Mouse (Mus musculus): ENCODE measurements around the gene Dnal1. TPM values are rescaled to one million over a fixed set of nuclear protein-coding genes. Genes with fewer than 3 reads are reported as not detected.
A peak's percentile ranks its signal among the peaks of the same experiment; 100 is the strongest.

Dnal1 gene
- total and polyA plus RNA-seq, 3 experiments = 0.14 to 1.1 (median 0.49) TPM

DNA sequence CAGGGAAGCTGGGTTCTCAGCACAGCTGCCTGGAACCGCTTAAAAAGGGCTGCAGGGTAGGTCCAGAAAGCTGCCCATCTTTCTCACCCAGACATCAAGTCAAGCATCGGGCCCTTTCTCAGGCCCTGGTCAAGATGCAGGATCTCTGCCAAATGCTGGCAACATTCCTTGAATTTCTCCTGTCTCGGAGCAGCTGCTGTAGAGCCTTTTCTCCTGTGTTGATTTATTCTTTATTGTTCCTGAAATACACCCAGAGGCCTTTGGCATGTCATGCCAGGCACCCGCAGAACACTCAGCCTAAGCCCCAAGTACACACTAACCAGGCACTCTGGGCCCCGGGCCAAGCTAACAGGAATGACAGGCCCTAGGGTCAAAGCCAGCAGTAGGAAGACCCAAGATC lies 72.8 kb downstream of the Dnal1 start:
- no peak for TF ChIP-seq GATA1 (IDR thresholded peaks at IDR 0.05; ENCODE audit: borderline replicate concordance, low read length)
- TF ChIP-seq GATA2 (IDR thresholded peaks at IDR 0.05; ENCODE audit: borderline replicate concordance, low read depth, low read length) = no peak
- no peak for TF ChIP-seq CTCF (IDR thresholded peaks at IDR 0.05; ENCODE audit: low read depth, low read length)
- no peak for TF ChIP-seq TAL1 (conservative IDR thresholded peaks at IDR 0.05; ENCODE audit: low read depth, low read length)
- TF ChIP-seq POLR2AphosphoS5 (IDR thresholded peaks at IDR 0.05; ENCODE audit: insufficient replicate concordance, low read depth, low read length) = no peak
- H3K9me3 ChIP-seq (replicated peaks) = peaks cover 13% of the 10 kb centered on the region
- no peaks in the 10 kb centered on the region for H3K27me3 ChIP-seq (ENCODE audit: insufficient read depth, low read length)
- peaks cover 83% of the 10 kb centered on the region for H3K4me1 ChIP-seq (ENCODE audit: insufficient read depth, low read depth, low read length)
- ATAC-seq (ENCODE audit: extremely low read depth, insufficient number of reproducible peaks, low FRiP score, poor library complexity, severe bottlenecking) (no peak), DNase-seq (ENCODE audit: low spot score) (no peak)
- H3K4me3 ChIP-seq (ENCODE audit: low read depth, low read length) = no peak overlapping the region
- peaks cover 91% of the 10 kb centered on the region for H3K36me3 ChIP-seq (replicated peaks)

DNA sequence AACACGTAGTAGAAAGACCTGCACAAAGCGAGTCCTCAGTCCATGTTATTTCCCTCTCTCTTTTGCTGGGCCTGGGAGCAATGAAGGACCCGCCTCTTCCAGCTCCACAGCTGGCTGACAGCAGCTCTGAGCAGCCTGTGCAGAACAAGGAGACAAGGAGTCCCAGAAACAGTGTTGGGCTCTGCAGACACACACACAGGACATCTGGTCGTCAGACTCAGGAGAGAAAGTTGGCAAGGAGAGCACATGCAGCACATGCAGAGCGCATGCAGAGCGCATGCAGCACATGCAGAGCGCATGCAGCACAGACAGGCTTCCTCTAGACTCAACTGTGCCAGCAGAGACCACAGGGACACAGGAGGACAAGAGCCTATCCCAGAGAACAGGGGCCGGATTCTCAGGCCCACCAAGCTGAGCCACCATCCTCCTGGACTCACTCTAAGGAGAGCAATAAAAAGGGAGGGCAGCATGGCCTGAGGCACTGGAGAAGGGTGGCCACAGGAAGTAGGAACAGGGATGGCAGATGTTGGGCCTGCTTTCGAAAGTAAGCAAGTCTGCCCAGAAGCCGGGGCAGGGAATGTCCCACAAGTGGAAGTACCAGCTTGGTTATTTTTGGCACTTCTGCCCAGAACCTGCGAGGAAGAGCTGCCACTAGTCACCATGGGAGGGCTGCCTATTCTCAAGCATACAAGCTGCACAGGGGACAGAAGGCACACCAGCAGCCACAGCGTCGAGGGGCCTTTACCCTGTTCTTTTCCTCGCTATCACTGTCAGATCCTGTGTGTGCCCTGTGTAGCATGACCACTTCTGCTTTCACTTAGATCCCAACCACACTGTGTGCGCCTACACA lies 73.8 kb downstream of the Dnal1 start:
- TF ChIP-seq TAL1 (conservative IDR thresholded peaks at IDR 0.05; ENCODE audit: low read depth, low read length) (no peak), GATA2 (IDR thresholded peaks at IDR 0.05; ENCODE audit: borderline replicate concordance, low read depth, low read length) (no peak), POLR2AphosphoS5 (IDR thresholded peaks at IDR 0.05; ENCODE audit: insufficient replicate concordance, low read depth, low read length) (0 out of 2 replicates have a peak, but pooled peaks have one; percentile 29)
- DNase-seq (ENCODE audit: low spot score) = no peak
- H3K27me3 ChIP-seq (ENCODE audit: insufficient read depth, low read length) = no peaks in the 10 kb centered on the region
- peak overlapping the region; percentile 27; the same call in 1 of the 2 replicates for H3K4me3 ChIP-seq (ENCODE audit: low read depth, low read length)
- peaks cover 13% of the 10 kb centered on the region for H3K9me3 ChIP-seq (replicated peaks)
- 0 out of 2 replicates have a peak, but pooled peaks have one; percentile 11 for ATAC-seq (ENCODE audit: extremely low read depth, insufficient number of reproducible peaks, low FRiP score, poor library complexity, severe bottlenecking)
- peaks cover 86% of the 10 kb centered on the region for H3K36me3 ChIP-seq (replicated peaks)
- H3K4me1 ChIP-seq (ENCODE audit: insufficient read depth, low read depth, low read length) = peaks cover 83% of the 10 kb centered on the region

DNA sequence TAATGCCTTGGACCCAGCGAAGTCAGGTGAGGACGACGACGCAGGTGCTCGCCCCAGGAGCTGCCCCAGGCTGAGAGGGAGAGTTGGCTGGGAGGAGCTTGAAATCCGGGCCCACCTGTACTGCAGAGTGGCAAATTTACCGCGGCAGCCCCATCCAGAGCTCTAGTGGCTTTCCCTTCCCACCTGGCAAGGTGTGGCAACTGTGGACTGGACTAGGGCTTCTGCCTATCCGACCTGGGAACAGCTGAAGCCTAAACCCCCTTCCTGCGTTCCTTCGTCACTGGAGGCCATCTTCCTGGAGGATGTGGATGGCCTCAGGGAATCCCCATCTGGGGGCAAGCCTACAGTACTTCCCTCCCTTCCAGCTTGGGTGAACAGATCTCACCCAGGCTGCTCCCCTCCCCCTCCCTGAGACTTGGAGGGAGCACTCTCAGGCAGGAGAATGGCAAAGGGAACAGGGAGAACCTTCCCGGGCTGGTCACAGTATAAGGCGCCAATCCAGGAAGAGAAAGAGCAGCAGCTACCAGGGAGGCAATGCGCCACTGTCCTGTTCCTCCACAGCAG lies 74.8 kb downstream of the Dnal1 start:
- Histone ChIP-seq H3K36me3 (replicated peaks) (peaks cover 81% of the 10 kb centered on the region), H3K9me3 (replicated peaks) (peaks cover 13% of the 10 kb centered on the region), H3K27me3 (ENCODE audit: insufficient read depth, low read length) (no peaks in the 10 kb centered on the region), H3K4me1 (ENCODE audit: insufficient read depth, low read depth, low read length) (peaks cover 78% of the 10 kb centered on the region), H3K4me3 (ENCODE audit: low read depth, low read length) (peak overlapping the region; percentile 42; the same call in 1 of the 2 replicates)
- no peak for DNase-seq (ENCODE audit: low spot score)
- ATAC-seq (ENCODE audit: extremely low read depth, insufficient number of reproducible peaks, low FRiP score, poor library complexity, severe bottlenecking) = no peak
- TF ChIP-seq TAL1 (conservative IDR thresholded peaks at IDR 0.05; ENCODE audit: low read depth, low read length) (no peak), CTCF (IDR thresholded peaks at IDR 0.05; ENCODE audit: low read depth, low read length) (no peak)

DNA sequence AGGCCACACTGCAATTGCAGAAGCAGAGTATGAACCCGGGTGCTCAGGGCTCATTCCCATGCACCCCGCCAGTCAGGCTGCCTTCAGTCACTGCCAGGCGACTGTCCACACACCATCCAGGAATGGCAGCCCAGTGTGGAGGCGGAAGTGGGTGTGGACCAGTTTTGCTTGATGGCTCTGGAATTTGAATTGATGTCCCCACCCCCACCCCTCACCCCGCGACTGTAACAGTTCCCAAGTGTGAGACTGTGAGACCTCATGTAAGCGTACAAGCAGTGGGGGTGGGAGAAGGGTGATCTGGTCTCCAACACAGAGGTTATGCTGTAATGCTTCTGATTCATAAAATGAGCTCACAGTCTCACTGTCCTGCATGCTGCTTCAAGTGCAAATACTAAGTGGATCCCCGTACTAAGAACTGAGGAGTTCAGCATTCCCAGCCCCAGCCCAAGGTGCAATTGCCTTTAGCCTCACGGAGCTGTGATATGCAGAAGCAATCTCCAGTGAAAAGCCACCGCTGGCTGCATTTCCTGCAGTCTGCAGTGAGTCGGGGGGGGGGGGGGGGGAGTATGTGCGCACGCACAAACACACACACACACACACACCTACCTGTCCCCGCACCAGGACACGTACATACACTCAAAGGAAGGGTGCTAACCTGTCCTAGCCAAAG lies 76.1 kb downstream of the Dnal1 start:
- no peak for TF ChIP-seq POLR2AphosphoS5 (IDR thresholded peaks at IDR 0.05; ENCODE audit: insufficient replicate concordance, low read depth, low read length)
- no peak for TF ChIP-seq GATA1 (IDR thresholded peaks at IDR 0.05; ENCODE audit: borderline replicate concordance, low read length)
- no peak for TF ChIP-seq GATA2 (IDR thresholded peaks at IDR 0.05; ENCODE audit: borderline replicate concordance, low read depth, low read length)
- no peak for TF ChIP-seq CTCF (IDR thresholded peaks at IDR 0.05; ENCODE audit: low read depth, low read length)
- no peak for TF ChIP-seq TAL1 (conservative IDR thresholded peaks at IDR 0.05; ENCODE audit: low read depth, low read length)
- no peak for ATAC-seq (ENCODE audit: extremely low read depth, insufficient number of reproducible peaks, low FRiP score, poor library complexity, severe bottlenecking)
- Histone ChIP-seq H3K27me3 (ENCODE audit: insufficient read depth, low read length) (no peaks in the 10 kb centered on the region), H3K4me1 (ENCODE audit: insufficient read depth, low read depth, low read length) (peaks cover 82% of the 10 kb centered on the region), H3K36me3 (replicated peaks) (peaks cover 73% of the 10 kb centered on the region), H3K4me3 (ENCODE audit: low read depth, low read length) (peak overlapping the region; percentile 81; the same call in 1 of the 2 replicates), H3K9me3 (replicated peaks) (peaks cover 13% of the 10 kb centered on the region)
- DNase-seq (ENCODE audit: low spot score) = no peak

DNA sequence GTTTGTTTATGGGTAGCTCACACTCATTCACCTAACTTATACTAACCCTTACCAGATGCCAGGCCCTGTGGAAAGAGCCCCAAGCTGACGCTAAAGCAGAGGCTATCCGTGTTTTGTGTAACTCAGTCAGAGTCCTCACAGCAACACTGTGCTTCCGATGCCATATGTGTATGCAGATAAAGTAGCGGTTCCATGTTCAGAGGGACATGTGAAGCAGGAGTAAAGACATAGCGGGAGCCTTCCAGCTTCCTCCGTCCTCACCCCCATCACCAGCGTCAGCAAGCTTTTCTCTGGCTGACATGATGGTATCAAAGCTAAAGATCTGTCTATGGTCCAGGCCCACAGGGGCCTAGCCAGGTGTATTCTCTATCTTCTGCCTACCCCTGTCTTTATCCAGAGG lies 77.0 kb downstream of the Dnal1 start:
- Histone ChIP-seq H3K4me1 (ENCODE audit: insufficient read depth, low read depth, low read length) (peaks cover 83% of the 10 kb centered on the region), H3K4me3 (ENCODE audit: low read depth, low read length) (peak overlapping the region; percentile 81; the same call in 1 of the 2 replicates), H3K9me3 (replicated peaks) (peaks cover 13% of the 10 kb centered on the region), H3K27me3 (ENCODE audit: insufficient read depth, low read length) (no peaks in the 10 kb centered on the region), H3K36me3 (replicated peaks) (peaks cover 73% of the 10 kb centered on the region)
- TF ChIP-seq GATA2 (IDR thresholded peaks at IDR 0.05; ENCODE audit: borderline replicate concordance, low read depth, low read length) (no peak), POLR2AphosphoS5 (IDR thresholded peaks at IDR 0.05; ENCODE audit: insufficient replicate concordance, low read depth, low read length) (no peak), TAL1 (conservative IDR thresholded peaks at IDR 0.05; ENCODE audit: low read depth, low read length) (peak; percentile 30; the same call in 1 of the 2 replicates), GATA1 (IDR thresholded peaks at IDR 0.05; ENCODE audit: borderline replicate concordance, low read length) (no peak), CTCF (IDR thresholded peaks at IDR 0.05; ENCODE audit: low read depth, low read length) (no peak)
- DNase-seq (ENCODE audit: low spot score) (peak; percentile 48), ATAC-seq (ENCODE audit: extremely low read depth, insufficient number of reproducible peaks, low FRiP score, poor library complexity, severe bottlenecking) (no peak)

DNA sequence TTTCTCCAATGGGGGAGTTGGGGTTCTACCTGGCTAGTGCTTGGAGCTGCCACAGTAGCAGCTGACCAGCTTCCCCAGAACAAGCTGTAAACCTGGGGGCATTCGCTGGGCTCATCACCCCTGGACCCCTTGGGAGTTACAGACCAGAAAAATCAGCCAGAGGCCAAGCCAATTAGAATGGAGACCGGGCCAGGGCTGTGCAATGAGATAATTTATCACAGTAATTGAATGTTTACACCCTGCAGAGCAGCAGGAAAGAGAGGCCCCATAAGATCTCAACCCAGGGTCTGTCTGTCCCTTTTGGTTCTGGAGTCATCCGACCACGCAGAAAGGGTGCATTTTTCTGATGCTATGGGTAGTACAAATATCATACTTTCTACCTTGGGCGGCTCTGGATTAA lies 77.6 kb downstream of the Dnal1 start:
- ATAC-seq (ENCODE audit: extremely low read depth, insufficient number of reproducible peaks, low FRiP score, poor library complexity, severe bottlenecking) = no peak
- Histone ChIP-seq H3K27me3 (ENCODE audit: insufficient read depth, low read length) (no peaks in the 10 kb centered on the region), H3K4me3 (ENCODE audit: low read depth, low read length) (peak overlapping the region; percentile 81), H3K9me3 (replicated peaks) (peaks cover 8% of the 10 kb centered on the region), H3K4me1 (ENCODE audit: insufficient read depth, low read depth, low read length) (peaks cover 82% of the 10 kb centered on the region), H3K36me3 (replicated peaks) (peaks cover 73% of the 10 kb centered on the region)
- DNase-seq (ENCODE audit: low spot score) = no peak
- TF ChIP-seq TAL1 (conservative IDR thresholded peaks at IDR 0.05; ENCODE audit: low read depth, low read length) (no peak), GATA1 (IDR thresholded peaks at IDR 0.05; ENCODE audit: borderline replicate concordance, low read length) (no peak), POLR2AphosphoS5 (IDR thresholded peaks at IDR 0.05; ENCODE audit: insufficient replicate concordance, low read depth, low read length) (no peak), GATA2 (IDR thresholded peaks at IDR 0.05; ENCODE audit: borderline replicate concordance, low read depth, low read length) (no peak), CTCF (IDR thresholded peaks at IDR 0.05; ENCODE audit: low read depth, low read length) (no peak)

Measured in G1E (cell line).